Mouse (Mus musculus) lung, embryonic 14.5 days (tissue): ENCODE results near the gene Eif3l. TPM values are rescaled to one million over a fixed set of nuclear protein-coding genes. Genes with fewer than 3 reads are reported as not detected.
A peak's percentile ranks its signal among the peaks of the same experiment; 100 is the strongest.

Experiments
- ATAC-seq: fragments of 200-750 bp; cut with Nextera tagmentation; 2 replicates; pipeline ENCODE4 v1.8.0; 2017; ENCODE audit warnings: mild to moderate bottlenecking, moderate TSS enrichment, moderate library complexity; ENCODE audit not compliant: insufficient read depth
- DNase-seq: peaks from one replicate; pipeline ENCODE4 v3.0.0-alpha.2; 2015
- H3K27ac ChIP-seq: fragments of 300-500 bp; sonication (generic); 2 replicates; pipeline ENCODE4 v1.5.1; 2014; ENCODE audit warnings: low read depth, mild to moderate bottlenecking, moderate library complexity
- H3K27me3 ChIP-seq: fragments of 300-500 bp; sonication (generic); 2 replicates; pipeline ENCODE4 v1.6.1; 2014; ENCODE audit warnings: low read length, control low read depth; ENCODE audit not compliant: insufficient read depth
- H3K36me3 ChIP-seq: fragments of 300-500 bp; sonication (generic); 2 replicates; pipeline ENCODE4 v1.6.1; 2014; ENCODE audit warnings: control low read depth; ENCODE audit not compliant: insufficient read depth
- H3K4me1 ChIP-seq: fragments of 300-500 bp; sonication (generic); 2 replicates; pipeline ENCODE4 v1.6.1; 2014; ENCODE audit warnings: antibody characterized with exemption, control low read depth; ENCODE audit not compliant: insufficient read depth
- H3K4me2 ChIP-seq: fragments of 300-500 bp; sonication (generic); 2 replicates; pipeline ENCODE4 v1.6.1; 2014; ENCODE audit warnings: mild to moderate bottlenecking
- H3K4me3 ChIP-seq: fragments of 300-500 bp; sonication (generic); 2 replicates; pipeline ENCODE4 v1.5.1; 2014; ENCODE audit warnings: low read depth, low read length
- H3K9ac ChIP-seq: fragments of 300-500 bp; sonication (generic); 2 replicates; pipeline ENCODE4 v1.6.1; 2014
- H3K9me3 ChIP-seq: fragments of 300-500 bp; sonication (generic); 2 replicates; pipeline ENCODE4 v1.6.1; 2016; ENCODE audit warnings: low read depth, low read length, control low read depth
- CTCF ChIP-seq: IDR thresholded peaks from 2 replicates; pipeline ENCODE4 v1.5.1; 2016; ENCODE audit warnings: antibody characterized with exemption, low read depth
- WGBS: fragments of 180-500 bp; shearing (Covaris S2); extraction: QIAGEN DNeasy Blood & Tissue Kit; methylation state at CpG from one replicate; pipeline ENCODE4 v1.1.7; 2014; 5-methylcytosine and 5-hydroxymethylcytosine counted together
- polyA plus RNA-seq: library from polyadenylated mRNA; unstranded; fragments of >200 nt; fragmentation: Nextera tagmentation; extraction: Ambion mirVana; gene quantifications from 2 replicates; pipeline ENCODE4 v1.2.1, GENCODE M21; 2014

Eif3l gene
- polyA plus RNA-seq, 1 experiment from 2014 or later = 243 TPM

GRCm38 (mm10) chr15:79099456-79099855, 24.5 kb downstream of the Eif3l start:
- H3K9ac ChIP-seq = no peak overlapping the region
- no peaks in the 10 kb centered on the region for H3K9me3 ChIP-seq
- no peak for TF ChIP-seq CTCF
- DNase-seq = peak; percentile 61
- ATAC-seq = peak; percentile 36; the same call in 1 of the 2 replicates
- H3K36me3 ChIP-seq = peaks cover 18% of the 10 kb centered on the region
- no peaks in the 10 kb centered on the region for H3K27me3 ChIP-seq
- no peak overlapping the region for H3K4me3 ChIP-seq
- WGBS = 21% methylated on average over 4 of the region's 4 CpGs
- peak overlapping the region; percentile 27; the same call in 1 of the 2 replicates for H3K4me2 ChIP-seq
- H3K4me1 ChIP-seq = peaks cover 28% of the 10 kb centered on the region
- H3K27ac ChIP-seq = peak overlapping the region; percentile 81

GRCm38 (mm10) chr15:79100391-79100790, 25.4 kb downstream of the Eif3l start:
- Histone ChIP-seq H3K27ac (no peak overlapping the region), H3K9me3 (no peaks in the 10 kb centered on the region), H3K4me3 (no peak overlapping the region), H3K36me3 (peaks cover 9% of the 10 kb centered on the region), H3K27me3 (no peaks in the 10 kb centered on the region), H3K4me2 (no peak overlapping the region), H3K9ac (no peak overlapping the region), H3K4me1 (peaks cover 28% of the 10 kb centered on the region)
- WGBS = 75% methylated on average over 4 of the region's 4 CpGs
- DNase-seq (no peak), ATAC-seq (no peak)
- no peak for TF ChIP-seq CTCF

GRCm38 (mm10) chr15:79101531-79101930, 26.6 kb downstream of the Eif3l start:
- H3K4me1 ChIP-seq = peaks cover 28% of the 10 kb centered on the region
- TF ChIP-seq CTCF = no peak
- ATAC-seq (no peak), DNase-seq (no peak)
- no peak overlapping the region for H3K4me2 ChIP-seq
- no peaks in the 10 kb centered on the region for H3K9me3 ChIP-seq
- H3K27ac ChIP-seq = no peak overlapping the region
- no peaks in the 10 kb centered on the region for H3K27me3 ChIP-seq
- H3K4me3 ChIP-seq = no peak overlapping the region
- no peaks in the 10 kb centered on the region; the same call in 1 of the 2 replicates for H3K36me3 ChIP-seq
- no peak overlapping the region for H3K9ac ChIP-seq

- no peaks in the 10 kb centered on the region for H3K9me3 ChIP-seq
- H3K4me3 ChIP-seq = no peak overlapping the region
- 70% methylated on average over 10 of the region's 10 CpGs for WGBS
- DNase-seq = no peak
- H3K4me1 ChIP-seq = peaks cover 17% of the 10 kb centered on the region
- TF ChIP-seq CTCF = no peak
- no peaks in the 10 kb centered on the region for H3K36me3 ChIP-seq
- H3K9ac ChIP-seq = no peak overlapping the region
- no peaks in the 10 kb centered on the region for H3K27me3 ChIP-seq
- ATAC-seq = no peak
- no peak overlapping the region for H3K4me2 ChIP-seq
- H3K27ac ChIP-seq = no peak overlapping the region
Measured at GRCm38 (mm10) chr15:79103264-79103663, 28.3 kb downstream of the Eif3l start.

GRCm38 (mm10) chr15:79105804-79106203, 30.8 kb downstream of the Eif3l start:
- Histone ChIP-seq H3K27me3 (no peaks in the 10 kb centered on the region), H3K4me3 (no peak overlapping the region), H3K9me3 (no peaks in the 10 kb centered on the region), H3K4me1 (peaks cover 12% of the 10 kb centered on the region), H3K27ac (no peak overlapping the region), H3K36me3 (no peaks in the 10 kb centered on the region), H3K4me2 (no peak overlapping the region), H3K9ac (no peak overlapping the region)
- no peak for ATAC-seq
- TF ChIP-seq CTCF = no peak
- WGBS = 53% methylated on average over 2 of the region's 2 CpGs
- DNase-seq = no peak

- Histone ChIP-seq H3K27me3 (no peaks in the 10 kb centered on the region), H3K4me1 (peaks cover 15% of the 10 kb centered on the region), H3K9ac (peak overlapping the region; percentile 87), H3K4me3 (peak overlapping the region; percentile 90; the same call in 1 of the 2 replicates), H3K4me2 (peak overlapping the region; percentile 98), H3K36me3 (no peaks in the 10 kb centered on the region), H3K27ac (peak overlapping the region; percentile 83), H3K9me3 (no peaks in the 10 kb centered on the region)
- 15% methylated on average over 7 of the region's 7 CpGs for WGBS
- ATAC-seq (no peak), DNase-seq (peak; percentile 33)
- no peak for TF ChIP-seq CTCF
Measured at GRCm38 (mm10) chr15:79107966-79108365, 33.0 kb downstream of the Eif3l start.

- H3K36me3 ChIP-seq = no peaks in the 10 kb centered on the region
- WGBS = 1% methylated on average over 78 of the region's 85 CpGs
- peak within 1 kb of the TSS; percentile 90 for H3K4me3 ChIP-seq
- peak within 1 kb of the TSS; percentile 98 for H3K4me2 ChIP-seq
- DNase-seq = peak; percentile 64
- H3K27me3 ChIP-seq = no peaks in the 10 kb centered on the region
- no peak for TF ChIP-seq CTCF
- peak within 1 kb of the TSS; percentile 83 for H3K27ac ChIP-seq
- peak; percentile 80 for ATAC-seq
- peaks cover 15% of the 10 kb centered on the region for H3K4me1 ChIP-seq
- no peaks in the 10 kb centered on the region for H3K9me3 ChIP-seq
- peak within 1 kb of the TSS; percentile 87 for H3K9ac ChIP-seq
Measured at GRCm38 (mm10) chr15:79108421-79109320, 33.7 kb downstream of the Eif3l start, which contains the start of gene Micall1. Gene Micall1 (plus strand): TSS chr15:79108898.
